Comparison of ENCODE assay signal across 33 mouse cellular contexts in the genomic region with DNA sequence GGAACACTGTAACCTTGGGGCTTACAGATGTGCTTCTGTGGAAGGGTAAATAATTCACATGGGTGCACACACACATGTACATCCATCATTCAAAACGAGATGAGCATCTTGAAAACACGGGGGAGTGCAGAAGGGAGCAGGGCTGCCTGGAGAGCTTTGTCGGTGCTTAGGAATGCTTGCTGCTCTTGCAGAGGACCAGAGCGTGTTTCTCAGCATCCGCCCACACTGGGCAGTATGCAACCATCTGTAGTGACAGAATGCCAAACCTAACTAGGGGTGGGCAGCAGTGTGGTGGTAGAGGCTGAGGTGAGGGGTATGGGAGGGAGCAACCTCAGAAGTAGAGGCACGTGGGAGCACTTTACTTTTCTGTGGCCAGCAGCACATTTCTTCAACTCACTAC. TPM values are rescaled to one million over a fixed set of nuclear protein-coding genes. Genes with fewer than 3 reads are reported as not detected.
DNase-seq lines count a peak whose midpoint lies in the region; ATAC-seq and TF ChIP-seq lines count a peak whose summit lies in the region.
"Had no signal": no experiment of that assay in that cellular context is flagged by ENCODE, and none has a peak within 500 bp of the region (broad histone marks: within the 10 kb centered on the region; RNA-seq: fewer than 3 reads in every experiment).

No protein-coding gene starts in this region.

- ATAC-seq in heart, embryonic 13.5 days (ENCODE audit: extremely low read depth, insufficient number of reproducible peaks, low FRiP score, low TSS enrichment), result no peak
- ATAC-seq in forebrain, postnatal 0 days, result no peak
- ATAC-seq: activated CD4-positive, CD25-positive, alpha-beta regulatory T cell, adult 4 months; CD4-positive, CD25-positive, alpha-beta regulatory T cell, adult 4 months; forebrain, embryonic 16.5 days; inflammation-experienced regulatory T-cells, adult 6 months; liver, embryonic 12.5 days; liver, postnatal 0 days; lung, postnatal 0 days had no signal

- WGBS in heart, embryonic 13.5 days, result 60% methylated on average over 6 of the region's 6 CpGs
- 82% methylated on average over 6 of the region's 6 CpGs for WGBS in forebrain, postnatal 0 days

- H3K36me3 ChIP-seq in heart, embryonic 13.5 days, result peaks cover 9% of the 10 kb centered on the region; the same call in 1 of the 2 replicates
- H3K36me3 ChIP-seq in forebrain, postnatal 0 days (ENCODE audit: insufficient read depth), result peaks cover 32% of the 10 kb centered on the region

- H3K27me3 ChIP-seq in heart, embryonic 13.5 days (replicated peaks), result no peaks in the 10 kb centered on the region
- no peaks in the 10 kb centered on the region for H3K27me3 ChIP-seq in forebrain, postnatal 0 days (ENCODE audit: insufficient read depth, low read length)
- H3K27me3 ChIP-seq: heart, embryonic 12.5 days; hindbrain, embryonic 15.5 days; liver, embryonic 12.5 days; megakaryocyte, embryonic 14.5 days; midbrain, embryonic 12.5 days; neural tube, embryonic 13.5 days had no signal

- TF ChIP-seq CTCF in forebrain, postnatal 0 days (IDR thresholded peaks at IDR 0.05; ENCODE audit: low read depth), result no peak

- no peak for DNase-seq in heart, adult 11 months
- DNase-seq in left cerebral cortex, adult 18-20 months (ENCODE audit: low spot score in 2 of 2), result peak; percentile 34 to 47
- no peak for DNase-seq in left cerebral cortex, adult 11 months (ENCODE audit: low spot score)
- peak; percentile 32 for DNase-seq in right cerebral cortex, postnatal 25 days
- DNase-seq in right cerebral cortex, postnatal 10 days (ENCODE audit: low spot score in 2 of 2), result no peak
- peak; percentile 68 for DNase-seq in telencephalon, adult 2 months (ENCODE audit: low read depth, low spot score)
- DNase-seq in forebrain, postnatal 0 days, result no peak
- DNase-seq: adrenal gland, adult 2 months; adrenal gland, postnatal 36 days; cerebellum, adult 2 months; cerebellum, postnatal 14 days; gastrocnemius, adult 2 months; gastrocnemius, postnatal 36 days; heart, adult 2 months; heart, postnatal 10 days; lung, postnatal 4 days; thymus, adult 18-20 months; thymus, postnatal 25 days had no signal

- no peak overlapping the region for H3K4me2 ChIP-seq in heart, embryonic 13.5 days
- H3K4me2 ChIP-seq in forebrain, postnatal 0 days (ENCODE audit: low read depth), result no peak overlapping the region
- H3K4me2 ChIP-seq: heart, embryonic 12.5 days; hindbrain, embryonic 15.5 days; liver, embryonic 12.5 days; midbrain, embryonic 12.5 days; neural tube, embryonic 13.5 days had no signal

- H3K9ac ChIP-seq in heart, embryonic 13.5 days, result 0 out of 2 replicates have a peak overlapping the region, but pooled peaks have one; percentile 10
- H3K9ac ChIP-seq in forebrain, postnatal 0 days, result no peak overlapping the region
- H3K9ac ChIP-seq: heart, embryonic 12.5 days; hindbrain, embryonic 15.5 days; liver, embryonic 12.5 days; liver, postnatal 0 days; midbrain, embryonic 12.5 days; neural tube, embryonic 13.5 days had no signal

- H3K27ac ChIP-seq in heart, embryonic 13.5 days (replicated peaks), result no peak overlapping the region
- no peak overlapping the region for H3K27ac ChIP-seq in forebrain, postnatal 0 days (ENCODE audit: low read depth, low read length)
- H3K27ac ChIP-seq: gastrocnemius, adult 2 months; heart, adult 2 months; hindbrain, embryonic 15.5 days; liver, embryonic 12.5 days; midbrain, embryonic 12.5 days; neural tube, embryonic 13.5 days had no signal

- no peaks in the 10 kb centered on the region for H3K9me3 ChIP-seq in heart, embryonic 13.5 days
- no peaks in the 10 kb centered on the region for H3K9me3 ChIP-seq in forebrain, postnatal 0 days (ENCODE audit: low read length)
- H3K9me3 ChIP-seq: heart, embryonic 12.5 days; hindbrain, embryonic 15.5 days; liver, embryonic 12.5 days; megakaryocyte, embryonic 14.5 days; midbrain, embryonic 12.5 days; neural tube, embryonic 13.5 days had no signal

- H3K4me3 ChIP-seq in heart, embryonic 13.5 days, result no peak overlapping the region
- no peak overlapping the region for H3K4me3 ChIP-seq in forebrain, postnatal 0 days (ENCODE audit: low read depth, low read length)
- H3K4me3 ChIP-seq: erythroblast, embryonic 14.5 days; gastrocnemius, adult 2 months; heart, adult 2 months; heart, embryonic 12.5 days; hindbrain, embryonic 15.5 days; liver, embryonic 12.5 days; megakaryocyte, embryonic 14.5 days; midbrain, embryonic 12.5 days; myocyte; neural tube, embryonic 13.5 days had no signal

- H3K4me1 ChIP-seq in heart, embryonic 13.5 days, result peaks cover 30% of the 10 kb centered on the region
- H3K4me1 ChIP-seq in forebrain, postnatal 0 days (ENCODE audit: insufficient read depth), result peaks cover 4% of the 10 kb centered on the region; the same call in 1 of the 2 replicates

RNA-seq across cellular contexts. Expression of a gene that starts 2.9 kb away (rescaled TPM):
- polyA plus RNA-seq in heart, embryonic 13.5 days (2015; fragmentation: Nextera tagmentation; extraction: Ambion mirVana), result 12.8 and 13.0 TPM in 2 replicates
- total RNA-seq in left cerebral cortex, adult 18-20 months (2021), result 10 to 100 TPM; 11.5 to 13.9 TPM
- 28.7 and 37.5 TPM in 2 replicates for total RNA-seq in forebrain, postnatal 0 days (2014; rRNA removed)
- 29.4 and 32.2 TPM in 2 replicates for polyA plus RNA-seq in forebrain, postnatal 0 days (2015; fragmentation: Nextera tagmentation; extraction: Ambion mirVana)

RNA-seq across cellular contexts. Expression of a gene that starts 33.5 kb away (rescaled TPM):
- polyA plus RNA-seq in heart, embryonic 13.5 days (2015; fragmentation: Nextera tagmentation; extraction: Ambion mirVana), result 265 and 277 TPM in 2 replicates
- 100 to 1,000 TPM; 492 to 540 TPM for total RNA-seq in left cerebral cortex, adult 18-20 months (2021)
- 303 and 330 TPM in 2 replicates for total RNA-seq in forebrain, postnatal 0 days (2014; rRNA removed)
- 413 and 423 TPM in 2 replicates for polyA plus RNA-seq in forebrain, postnatal 0 days (2015; fragmentation: Nextera tagmentation; extraction: Ambion mirVana)

RNA-seq across cellular contexts. Expression of a gene that starts 33.6 kb away (rescaled TPM):
- 22.2 and 25.2 TPM in 2 replicates for polyA plus RNA-seq in heart, embryonic 13.5 days (2015; fragmentation: Nextera tagmentation; extraction: Ambion mirVana)
- total RNA-seq in left cerebral cortex, adult 18-20 months (2021), result 10 to 100 TPM; 65.8 to 72.0 TPM
- 106 and 107 TPM in 2 replicates for total RNA-seq in forebrain, postnatal 0 days (2014; rRNA removed)
- 75.4 and 91.8 TPM in 2 replicates for polyA plus RNA-seq in forebrain, postnatal 0 days (2015; fragmentation: Nextera tagmentation; extraction: Ambion mirVana)

RNA-seq across cellular contexts. Expression of a gene that starts 45.9 kb away (rescaled TPM):
- 26.5 and 26.8 TPM in 2 replicates for polyA plus RNA-seq in heart, embryonic 13.5 days (2015; fragmentation: Nextera tagmentation; extraction: Ambion mirVana)
- 100 to 1,000 TPM; 131 TPM for total RNA-seq in left cerebral cortex, adult 18-20 months (2021)
- total RNA-seq in forebrain, postnatal 0 days (2014; rRNA removed), result 59.3 and 66.3 TPM in 2 replicates
- 23.0 and 30.4 TPM in 2 replicates for polyA plus RNA-seq in forebrain, postnatal 0 days (2015; fragmentation: Nextera tagmentation; extraction: Ambion mirVana)

Comparison
In these comparisons a context has a peak if more than half of its experiments do, and no peak if none do; other contexts are left out.
1. DNase-seq: peak in left cerebral cortex, adult 18-20 months (2 of 2), right cerebral cortex, postnatal 25 days (single experiment) and telencephalon, adult 2 months (single experiment); none in heart, adult 11 months (single experiment), left cerebral cortex, adult 11 months (single experiment), right cerebral cortex, postnatal 10 days (0 of 2) and forebrain, postnatal 0 days (single experiment).